Mouse (Mus musculus) ovary, postnatal 10 days (tissue): ENCODE measurements around the gene Cdkn2b.

ENCODE experiments used
- DNase-seq: peaks from one replicate; pipeline ENCODE4 v3.0.0; 2022; ENCODE audit warnings: low spot score

Cdkn2b gene

GRCm38 (mm10) chr4:89289028-89289427, 21.8 kb downstream of the Cdkn2b start:
- DNase-seq = no peak

GRCm38 (mm10) chr4:89286566-89286965, 24.3 kb downstream of the Cdkn2b start:
- DNase-seq = no peak

GRCm38 (mm10) chr4:89285688-89286087, 25.2 kb downstream of the Cdkn2b start:
- no peak for DNase-seq

GRCm38 (mm10) chr4:89282661-89283060, 28.2 kb downstream of the Cdkn2b start:
- DNase-seq = no peak

GRCm38 (mm10) chr4:89282036-89282566, 28.7 kb downstream of the Cdkn2b start:
- no peak for DNase-seq

- no peak for DNase-seq
Observed at GRCm38 (mm10) chr4:89281236-89281635, 29.6 kb downstream of the Cdkn2b start.

- DNase-seq = no peak
Observed at GRCm38 (mm10) chr4:89279641-89280040, 31.2 kb downstream of the Cdkn2b start.

GRCm38 (mm10) chr4:89277381-89277940, 33.4 kb downstream of the Cdkn2b start:
- no peak for DNase-seq

- DNase-seq = no peak
Observed at GRCm38 (mm10) chr4:89276669-89277219, 34.1 kb downstream of the Cdkn2b start.

GRCm38 (mm10) chr4:89275811-89276584, 34.8 kb downstream of the Cdkn2b start:
- DNase-seq = no peak

- no peak for DNase-seq
Observed at GRCm38 (mm10) chr4:89274829-89275548, 35.9 kb downstream of the Cdkn2b start.

GRCm38 (mm10) chr4:89274006-89274405, 36.8 kb downstream of the Cdkn2b start:
- DNase-seq = no peak

- DNase-seq = no peak
Observed at GRCm38 (mm10) chr4:89273585-89273984, 37.3 kb downstream of the Cdkn2b start.

GRCm38 (mm10) chr4:89272961-89273540, 37.8 kb downstream of the Cdkn2b start:
- no peak for DNase-seq

- no peak for DNase-seq
Observed at GRCm38 (mm10) chr4:89272101-89272718, 38.6 kb downstream of the Cdkn2b start.

- DNase-seq = no peak
Observed at GRCm38 (mm10) chr4:89257768-89258167, 53.1 kb downstream of the Cdkn2b start.
